Mouse (Mus musculus): Measurements from ENCODE around the gene Arl10.

The Arl10 gene

GRCm38 (mm10) chr13:54574854-54575481 is at the start of gene Arl10:
Gene Arl10 (plus strand): TSS chr13:54575015.
- no peak for DNase-seq (ENCODE audit: low read depth, low spot score)

DNA sequence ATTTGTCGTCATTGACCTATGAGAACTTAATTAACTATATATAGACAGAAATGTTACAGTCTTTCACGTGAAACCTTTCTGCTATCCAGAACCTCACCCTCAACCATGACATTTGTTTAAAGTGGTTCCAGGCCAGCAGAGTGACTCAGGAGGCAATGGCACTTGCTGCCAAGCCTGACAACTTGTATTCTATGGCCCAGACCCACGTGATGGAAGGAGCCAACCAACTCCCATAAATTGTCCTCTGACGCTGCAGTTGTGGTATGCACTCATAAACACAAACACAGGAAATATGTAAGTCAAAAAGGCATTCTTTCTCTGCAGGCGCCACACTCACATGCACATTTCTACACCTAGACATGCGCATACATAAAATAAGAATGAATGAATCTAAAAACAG is 47.7 kb upstream of the Arl10 start:
- DNase-seq (ENCODE audit: low read depth, low spot score), result no peak

DNA sequence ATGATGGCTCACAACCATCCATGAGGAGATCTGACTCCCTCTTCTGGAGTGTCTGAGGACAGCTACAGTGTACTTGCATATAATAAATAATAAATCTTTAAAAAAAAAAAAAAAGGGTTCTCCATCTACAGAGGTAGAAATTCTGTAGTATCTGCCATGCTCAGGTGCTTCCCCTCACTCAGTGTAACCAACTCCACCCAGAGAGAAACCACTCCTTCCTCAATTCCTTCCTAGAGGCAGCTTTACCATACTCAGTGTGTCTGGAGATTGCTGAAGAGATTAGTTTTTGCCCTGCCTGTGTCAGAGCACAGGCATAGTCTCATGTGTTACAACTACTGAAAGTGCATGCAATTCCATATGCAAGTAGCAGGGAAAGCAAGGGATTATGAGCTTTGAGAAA is 42.7 kb upstream of the Arl10 start:
- DNase-seq (ENCODE audit: low read depth, low spot score), result no peak

- DNase-seq (ENCODE audit: low read depth, low spot score), result no peak
Measured at GRCm38 (mm10) chr13:54548036-54548435, 26.8 kb upstream of the Arl10 start.

DNA sequence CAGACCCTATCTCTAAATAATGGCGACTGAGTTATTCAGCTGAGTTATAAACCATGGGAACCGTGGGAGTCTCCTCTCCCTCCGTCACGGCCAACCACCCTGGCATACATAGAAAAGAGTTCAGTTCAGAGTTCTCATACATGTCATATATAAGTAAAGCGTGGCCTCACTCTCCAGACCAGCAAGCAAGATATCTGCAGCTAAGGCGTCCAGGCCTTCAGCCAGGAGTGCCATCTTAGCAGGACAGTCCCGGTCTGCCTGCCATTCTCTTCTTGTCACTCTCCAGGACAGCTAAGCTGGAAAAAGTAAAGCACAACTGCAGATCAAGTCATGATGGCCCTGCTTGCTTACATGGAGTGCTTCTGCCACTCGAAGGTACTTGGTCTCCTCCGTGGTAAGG is 18.6 kb upstream of the Arl10 start:
- no peak for DNase-seq (ENCODE audit: low read depth, low spot score)

GRCm38 (mm10) chr13:54556796-54557195 is 18.0 kb upstream of the Arl10 start:
- DNase-seq (ENCODE audit: low read depth, low spot score), result no peak

DNA sequence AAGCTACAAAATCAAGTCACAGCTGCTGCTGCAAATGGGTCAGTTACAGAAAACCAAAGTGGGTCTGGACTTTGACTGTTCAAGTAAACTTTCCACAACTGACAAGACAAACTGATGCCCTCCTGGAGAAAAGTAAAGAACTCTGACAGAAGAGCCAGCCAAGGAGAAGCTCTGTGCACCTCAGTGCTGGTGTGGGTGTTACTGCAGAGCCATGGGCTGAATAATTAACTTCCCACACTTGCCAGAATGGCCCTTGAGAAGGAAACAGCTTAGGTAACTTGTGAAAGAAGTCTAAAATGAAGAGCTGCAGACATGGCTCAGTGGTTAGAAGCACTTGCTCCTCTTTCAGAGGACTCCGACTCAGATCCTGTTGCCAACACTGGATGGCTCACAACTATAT is 17.2 kb upstream of the Arl10 start:
- DNase-seq (ENCODE audit: low read depth, low spot score), result no peak

DNA sequence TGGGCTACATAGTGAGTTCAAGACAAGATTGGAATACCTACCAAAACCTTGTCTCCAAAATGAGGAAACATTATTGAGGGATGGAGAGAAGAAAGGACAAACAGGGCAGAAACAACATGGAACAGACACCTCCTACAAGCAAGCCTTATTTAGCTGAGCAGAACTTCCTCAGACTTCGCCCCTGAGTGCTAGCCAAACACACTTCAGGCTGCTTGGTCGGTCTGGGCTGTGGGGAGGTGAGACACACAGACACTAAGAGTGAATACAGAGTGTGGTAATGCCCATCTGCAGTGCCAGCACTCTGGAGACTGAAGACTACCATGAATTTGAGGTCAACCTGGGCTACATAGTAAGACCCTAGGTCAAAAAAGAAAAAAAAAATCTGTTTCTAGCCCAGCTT is 15.2 kb upstream of the Arl10 start:
- no peak for DNase-seq (ENCODE audit: low read depth, low spot score)

DNA sequence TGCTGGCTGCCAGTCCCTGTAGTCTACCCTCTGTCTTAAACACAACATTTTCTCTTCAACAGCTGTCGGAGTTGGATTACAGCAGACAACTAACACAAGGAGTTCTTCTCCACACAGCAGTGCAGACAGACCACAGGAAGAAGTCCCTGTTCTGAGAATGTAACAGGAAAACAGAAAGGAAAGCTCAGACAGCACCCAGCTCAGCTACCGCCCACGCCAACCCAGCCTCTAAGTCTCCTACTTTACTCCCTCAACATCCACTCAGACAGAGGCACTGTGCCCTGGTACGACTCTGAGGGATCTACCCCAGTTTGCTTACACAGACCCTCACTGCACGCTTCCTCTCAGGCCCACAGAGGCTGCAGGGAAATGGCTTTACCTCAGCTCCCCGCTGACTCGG is 14.2 kb upstream of the Arl10 start:
- no peak for DNase-seq (ENCODE audit: low read depth, low spot score)

DNA sequence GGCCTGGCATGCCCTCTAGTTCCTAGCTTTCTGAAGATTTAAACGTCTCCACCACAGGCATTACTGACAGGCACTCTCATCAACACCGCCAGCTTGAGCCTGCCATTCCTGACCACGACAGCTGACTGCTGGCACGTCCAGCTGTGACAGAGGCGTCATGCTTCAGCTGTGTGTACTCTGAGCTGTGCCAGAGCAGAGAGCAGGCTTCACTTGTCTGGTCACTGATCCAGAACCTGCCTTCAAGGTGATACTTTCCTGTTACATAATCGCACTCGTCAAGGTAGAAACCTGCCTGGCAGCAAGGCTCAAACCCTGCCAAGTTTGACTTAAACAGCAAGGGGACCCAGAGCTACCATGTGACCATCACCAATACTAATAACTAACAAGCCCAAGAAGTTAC is 12.3 kb upstream of the Arl10 start:
- no peak for DNase-seq (ENCODE audit: low read depth, low spot score)

- DNase-seq (ENCODE audit: low read depth, low spot score), result no peak
Measured at GRCm38 (mm10) chr13:54564232-54565200, 10.3 kb upstream of the Arl10 start.

GRCm38 (mm10) chr13:54565201-54565581 is 9.6 kb upstream of the Arl10 start, which contains the start of gene 4833439L19Rik:
Gene 4833439L19Rik (minus strand): TSS chr13:54565435.
- peak; percentile 90 for DNase-seq (ENCODE audit: low read depth, low spot score)

DNA sequence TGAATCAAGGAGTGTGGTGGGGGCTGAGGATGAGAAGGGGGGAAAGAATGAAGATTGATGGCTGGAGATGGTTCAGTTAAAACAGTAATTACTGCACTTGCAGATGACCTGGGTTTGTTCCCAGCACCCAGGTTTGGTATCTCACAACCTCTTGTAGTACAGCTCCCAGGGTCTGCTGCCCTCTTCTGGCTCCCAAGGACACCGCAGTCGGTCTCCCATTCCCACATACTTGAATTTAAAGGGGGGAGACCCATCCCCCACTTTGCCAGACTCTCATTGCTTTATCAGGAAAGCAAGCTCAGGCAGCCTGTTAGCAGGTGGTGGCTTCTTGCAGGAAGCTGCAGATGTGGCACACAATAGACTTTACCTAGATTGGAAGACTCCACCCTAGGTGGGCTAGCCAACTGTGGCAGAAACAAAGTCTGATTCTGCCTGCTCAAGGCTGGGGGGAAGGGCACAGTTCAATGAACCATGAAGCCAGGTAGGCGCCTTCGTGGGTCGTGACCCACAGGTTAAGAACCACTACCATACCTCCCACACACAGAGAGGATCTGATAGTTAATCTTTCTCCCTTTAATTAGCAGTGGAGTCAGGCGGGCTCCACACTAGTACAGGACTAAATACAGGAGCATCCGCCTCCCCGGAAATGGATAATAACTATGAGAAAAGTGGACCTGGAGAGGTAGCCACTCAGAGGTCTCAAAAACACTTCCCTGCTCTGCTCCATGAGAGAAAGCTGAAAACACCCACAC is 9.0 kb upstream of the Arl10 start:
- no peak for DNase-seq (ENCODE audit: low read depth, low spot score)

GRCm38 (mm10) chr13:54568380-54568779 is 6.4 kb upstream of the Arl10 start:
- no peak for DNase-seq (ENCODE audit: low read depth, low spot score)

GRCm38 (mm10) chr13:54569282-54569681 is 5.5 kb upstream of the Arl10 start:
- no peak for DNase-seq (ENCODE audit: low read depth, low spot score)

- no peak for DNase-seq (ENCODE audit: low read depth, low spot score)
Measured at GRCm38 (mm10) chr13:54570736-54571135, 4.1 kb upstream of the Arl10 start.

DNA sequence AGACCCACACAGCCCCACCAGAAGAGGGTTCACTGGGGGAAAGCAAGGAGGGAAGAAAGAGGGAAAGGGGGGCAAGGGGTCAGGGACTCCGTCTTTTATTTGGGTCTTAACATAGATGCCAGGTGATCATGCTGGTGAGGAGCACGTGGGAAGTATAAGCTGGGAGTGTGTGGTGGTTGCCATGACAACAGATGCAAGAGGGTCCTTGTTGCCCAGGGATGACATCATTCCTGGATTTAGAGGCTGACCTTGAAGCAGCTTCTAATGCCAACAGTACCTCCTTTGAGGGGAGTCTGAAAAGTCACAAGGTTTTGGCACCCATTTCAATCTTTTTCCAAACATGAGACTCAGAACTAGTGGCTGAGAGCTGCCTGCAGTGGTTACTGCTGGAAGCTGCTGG is 3.2 kb upstream of the Arl10 start:
- no peak for DNase-seq (ENCODE audit: low read depth, low spot score)

- DNase-seq (ENCODE audit: low read depth, low spot score), result no peak
Measured at GRCm38 (mm10) chr13:54572621-54573020, 2.2 kb upstream of the Arl10 start.

DNA sequence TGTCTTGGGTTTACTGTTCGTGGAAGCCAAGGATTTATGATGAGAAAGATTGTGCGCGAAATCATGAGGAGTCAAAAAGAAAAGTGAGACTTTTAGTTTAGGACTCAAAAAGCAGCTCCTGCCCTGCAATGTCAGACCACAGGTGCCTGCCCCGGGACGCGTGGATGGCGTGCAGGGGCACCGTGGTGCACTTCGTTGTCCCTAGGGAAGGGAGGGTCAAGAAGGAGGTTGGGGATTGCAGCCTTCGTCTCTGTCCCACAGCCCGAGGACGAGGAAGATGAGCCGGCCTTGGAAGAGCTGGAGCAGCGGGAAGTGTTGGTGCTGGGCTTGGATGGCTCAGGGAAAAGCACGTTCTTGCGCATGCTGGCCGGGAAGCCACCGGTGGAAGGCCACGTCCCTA is 674 bp downstream of the Arl10 start:
- DNase-seq (ENCODE audit: low read depth, low spot score), result no peak

GRCm38 (mm10) chr13:54577652-54578507 is 3.1 kb downstream of the Arl10 start:
- DNase-seq (ENCODE audit: low read depth, low spot score), result no peak

- DNase-seq (ENCODE audit: low read depth, low spot score), result no peak
Measured at GRCm38 (mm10) chr13:54581385-54581784, 6.6 kb downstream of the Arl10 start.

Data from retina, adult 2 months (tissue).